Mouse (Mus musculus): ENCODE data around the gene Prss2.
"Not testable (repeated sequence)": the region's sequence is repeated elsewhere in the genome, so short reads cannot be mapped to it uniquely, and the experiment has no call there.

Gene Prss2

DNA sequence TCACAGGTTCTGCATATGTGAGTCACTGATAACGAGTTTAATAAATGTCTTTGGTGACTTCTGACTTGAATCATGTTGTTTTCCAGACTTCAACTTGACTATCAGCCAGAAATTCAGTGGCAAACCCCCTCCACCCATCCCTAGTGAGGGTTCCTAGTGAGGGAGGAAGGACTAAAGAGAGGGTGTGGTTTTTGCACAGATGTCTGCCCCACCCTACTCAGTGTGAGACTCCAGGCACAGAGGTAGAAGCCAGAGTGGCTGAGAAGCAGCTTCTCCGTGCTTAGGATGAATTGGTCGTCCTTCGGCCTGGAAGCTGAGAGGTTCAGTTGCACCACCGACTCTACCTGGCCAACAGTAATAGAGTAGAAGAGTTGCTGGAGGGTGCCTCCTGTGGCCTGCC, 35.9 kb downstream of the Prss2 start:
- no peak for DNase-seq

DNA sequence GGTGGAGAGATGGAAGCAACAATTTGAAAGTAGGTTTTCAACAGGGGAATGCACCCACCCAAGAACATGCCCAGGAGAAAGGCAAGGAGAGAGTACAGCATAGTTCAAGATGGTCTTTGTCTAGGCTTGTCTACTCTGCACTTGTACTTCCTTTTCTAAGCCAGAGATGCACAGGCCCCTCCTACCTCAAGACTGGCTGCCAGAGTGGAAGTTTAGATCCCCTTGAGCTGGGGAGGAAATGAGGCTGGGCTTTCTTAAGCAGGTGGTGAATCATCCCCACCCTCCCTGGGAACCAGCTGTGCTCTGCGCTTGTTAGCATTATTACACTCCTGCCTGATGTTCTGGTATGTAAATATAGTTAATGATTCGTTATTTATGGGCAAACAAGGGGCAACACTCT, 36.7 kb downstream of the Prss2 start:
- DNase-seq = no peak

DNA sequence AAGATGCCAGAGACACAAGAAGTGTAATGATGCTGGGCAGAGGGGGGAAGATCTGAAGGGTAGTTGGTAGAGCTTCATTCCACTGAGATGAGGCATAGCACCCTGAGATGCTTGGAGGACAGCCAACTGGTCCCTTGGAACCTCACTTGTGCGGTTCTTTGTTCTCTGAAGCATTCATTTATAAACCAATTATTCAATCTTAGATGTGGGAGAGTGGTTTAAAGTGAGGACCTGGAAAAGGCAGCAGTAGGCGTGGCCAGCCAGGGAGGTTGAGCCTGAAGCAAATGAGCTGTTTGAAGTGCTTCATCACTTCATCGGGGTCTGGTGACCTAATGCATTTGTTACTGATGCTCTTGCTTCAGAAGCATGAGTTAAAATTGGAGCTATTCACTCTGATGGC, 37.7 kb downstream of the Prss2 start:
- DNase-seq = no peak

DNA sequence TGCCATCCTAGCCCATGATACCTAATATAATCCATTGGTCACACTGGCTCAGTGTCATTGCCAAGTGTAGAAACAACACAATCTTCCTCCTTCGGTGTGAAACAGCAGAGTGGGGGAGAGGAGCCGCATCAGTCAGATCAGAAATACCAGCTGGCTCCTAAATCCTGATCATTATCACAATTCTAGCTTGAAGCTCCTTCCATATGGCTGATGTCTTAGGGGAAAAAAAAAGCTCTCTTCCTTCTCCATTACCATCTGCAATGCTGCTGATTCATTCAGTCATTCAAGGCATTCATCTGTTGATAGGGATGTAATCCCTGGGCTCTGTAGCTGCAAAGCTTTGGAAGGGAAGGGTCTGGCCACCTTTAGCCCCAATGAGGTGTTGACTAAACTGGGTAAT, 38.7 kb downstream of the Prss2 start:
- no peak for DNase-seq

DNA sequence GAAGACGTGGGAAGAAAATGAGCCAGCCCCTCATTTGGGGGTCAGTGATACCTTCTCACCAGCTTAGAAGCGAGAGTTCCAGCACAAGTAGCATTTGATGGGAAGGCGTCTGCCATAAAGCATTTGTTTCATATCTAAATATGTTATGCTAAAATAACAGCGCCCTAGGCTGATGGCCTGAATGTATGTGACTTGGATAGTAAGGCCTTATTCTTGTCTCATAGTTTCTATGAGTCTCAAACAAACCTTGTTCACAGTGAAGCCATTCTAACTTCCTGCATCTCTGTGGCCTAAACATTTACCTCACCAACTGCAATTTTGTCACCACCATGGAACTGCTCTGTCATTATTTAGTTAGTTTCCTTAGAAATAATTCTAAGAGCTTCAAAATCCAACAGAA, 41.0 kb downstream of the Prss2 start:
- DNase-seq = no peak

DNA sequence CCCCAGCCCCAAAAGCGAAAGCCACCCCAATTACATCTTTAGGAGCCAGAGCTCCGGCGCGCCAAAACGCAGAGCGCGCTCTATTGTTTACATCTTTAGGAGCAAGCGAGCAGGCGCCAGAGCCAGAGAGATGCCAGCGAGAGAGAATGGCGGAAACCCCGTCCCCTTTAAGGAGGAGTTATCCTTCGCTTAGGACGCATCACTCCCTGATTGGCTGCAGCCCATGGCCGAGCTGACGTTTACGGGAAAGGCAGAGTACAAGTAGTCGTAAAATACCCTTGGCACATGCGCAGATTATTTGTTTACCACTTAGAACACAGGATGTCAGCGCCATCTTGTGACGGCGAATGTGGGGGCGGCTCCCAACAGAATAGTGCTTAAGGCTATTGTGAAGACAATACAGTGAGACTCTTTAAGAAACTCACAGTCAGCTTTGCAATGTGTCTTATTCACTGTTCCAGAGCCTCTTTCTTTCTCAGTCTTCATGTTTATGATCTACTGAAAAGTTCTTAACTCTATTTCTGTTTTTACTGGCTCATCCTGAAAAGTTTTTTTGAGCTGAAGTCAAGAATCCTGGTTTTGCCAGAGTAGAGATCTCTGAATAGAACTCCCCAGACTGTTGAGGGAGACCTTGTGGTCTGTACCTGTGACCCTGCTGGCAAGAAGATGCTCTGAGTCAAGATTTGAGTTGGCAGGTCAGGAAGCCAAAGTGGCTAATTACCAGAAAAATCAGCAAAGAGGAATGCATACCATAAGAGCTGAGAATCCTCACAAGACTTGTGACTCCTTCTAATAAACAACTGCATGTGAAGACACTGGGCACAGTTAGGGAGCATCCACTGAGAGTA, 41.7 kb downstream of the Prss2 start:
- DNase-seq = not testable (repeated sequence)

DNA sequence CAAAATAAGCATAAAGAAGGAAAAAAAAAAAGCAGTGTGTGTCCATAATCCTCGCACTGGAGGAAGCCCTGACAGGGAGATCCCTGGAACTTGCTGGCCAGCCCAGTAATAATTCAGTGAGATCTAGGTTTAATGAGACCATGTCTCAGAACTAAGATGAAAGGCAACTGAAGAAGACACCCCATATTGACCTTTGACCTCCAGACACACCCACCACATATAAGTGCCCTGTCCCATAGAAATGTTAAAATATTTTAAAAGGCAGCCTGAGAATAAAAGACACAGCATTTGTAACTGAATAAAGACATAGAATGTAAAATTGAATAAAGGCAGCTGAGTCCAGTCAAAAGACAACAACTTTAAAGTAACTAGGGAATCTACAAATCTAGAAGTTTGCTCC, 43.7 kb downstream of the Prss2 start:
- DNase-seq = no peak

DNA sequence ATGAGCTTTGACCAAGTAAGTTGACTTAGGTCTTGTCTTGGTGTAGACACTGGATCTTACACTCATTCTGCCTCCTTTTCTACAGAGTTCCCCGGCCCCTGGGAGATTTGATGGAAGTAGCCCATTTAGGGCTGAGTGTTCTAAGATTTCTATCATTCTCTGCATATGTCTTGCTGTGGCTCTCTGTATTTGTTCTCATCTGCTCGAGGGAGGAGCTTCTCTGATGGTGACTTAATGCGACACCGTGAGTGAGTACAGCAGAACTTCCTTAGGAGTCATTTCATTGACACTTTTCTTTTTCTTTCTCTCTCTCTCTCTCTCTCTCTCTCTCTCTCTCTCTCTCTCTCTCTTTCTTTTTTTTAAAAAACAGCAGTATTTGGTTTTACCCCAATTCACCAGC, 45.4 kb downstream of the Prss2 start:
- DNase-seq = no peak

DNA sequence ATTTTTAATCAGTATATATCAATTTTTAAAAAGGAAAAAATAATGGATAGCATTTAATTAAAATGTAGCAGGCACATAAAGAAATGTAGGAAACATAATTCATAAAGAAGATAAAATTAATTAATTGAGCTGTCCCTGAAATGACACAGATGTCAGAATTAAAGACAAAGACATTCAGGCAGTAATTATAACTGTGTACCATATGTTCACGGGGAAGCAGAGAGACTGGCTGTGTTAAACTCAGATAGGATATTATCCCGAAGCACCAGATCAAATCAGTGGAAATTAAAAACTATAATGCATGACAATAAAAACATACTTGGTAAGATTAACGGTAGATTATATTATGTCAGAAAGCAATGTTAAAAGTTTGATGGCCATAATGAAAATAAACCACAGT, 47.5 kb downstream of the Prss2 start:
- DNase-seq = no peak
